Mouse (Mus musculus): ENCODE data around the gene Gm19684.
"Not testable (repeated sequence)": the region's sequence is repeated elsewhere in the genome, so short reads cannot be mapped to it uniquely, and the experiment has no call there.

The Gm19684 gene

GRCm38 (mm10) chr17:36178938-36179337 lies 57.5 kb downstream of the Gm19684 start:
- DNase-seq (ENCODE audit: low spot score in 2 of 2), result not testable (repeated sequence)

Data from natural killer cell, adult 2 months (primary cell).